Mouse (Mus musculus) right cerebral cortex, postnatal 4 days (tissue): ENCODE data around the gene Jarid2.
"Not testable (repeated sequence)": the region's sequence is repeated elsewhere in the genome, so short reads cannot be mapped to it uniquely, and the experiment has no call there.

Experiments used
- DNase-seq: peaks from one replicate; pipeline ENCODE4 v3.0.0-alpha.2; 2022

Jarid2 gene

DNA sequence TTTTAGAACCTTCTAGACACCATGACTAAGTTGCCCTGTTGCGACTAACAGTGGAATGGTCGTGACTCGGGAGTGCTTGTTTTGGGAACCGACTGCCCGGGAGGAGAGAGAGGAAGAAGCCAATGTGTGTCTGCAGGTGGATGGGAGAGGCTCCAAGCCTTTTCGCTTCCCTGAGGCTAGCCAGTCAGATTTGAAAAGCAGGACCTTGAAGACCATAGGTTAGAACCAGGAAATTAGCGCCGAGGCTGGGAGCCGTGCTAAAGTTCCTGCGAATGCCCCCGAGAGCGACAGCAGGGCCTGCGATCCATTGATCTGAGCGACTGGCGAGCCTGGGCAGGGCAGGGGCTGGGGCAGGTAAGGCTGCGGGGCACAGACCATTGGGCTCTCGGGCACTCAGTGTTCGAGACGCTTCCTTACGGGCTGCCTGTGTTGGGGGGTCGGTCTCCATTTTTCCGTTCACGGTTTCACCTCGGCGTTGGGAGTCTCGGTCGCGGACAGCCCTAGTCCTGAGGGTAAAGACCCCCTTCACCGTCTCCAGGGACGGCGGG, at the start of gene Jarid2:
Gene Jarid2, plus strand, starts transcription at position 51 of the 548 bp plus-strand sequence.
- DNase-seq = peak; percentile 30

GRCm38 (mm10) chr13:44681051-44681450, 48.2 kb upstream of the Jarid2 start:
- no peak for DNase-seq

DNA sequence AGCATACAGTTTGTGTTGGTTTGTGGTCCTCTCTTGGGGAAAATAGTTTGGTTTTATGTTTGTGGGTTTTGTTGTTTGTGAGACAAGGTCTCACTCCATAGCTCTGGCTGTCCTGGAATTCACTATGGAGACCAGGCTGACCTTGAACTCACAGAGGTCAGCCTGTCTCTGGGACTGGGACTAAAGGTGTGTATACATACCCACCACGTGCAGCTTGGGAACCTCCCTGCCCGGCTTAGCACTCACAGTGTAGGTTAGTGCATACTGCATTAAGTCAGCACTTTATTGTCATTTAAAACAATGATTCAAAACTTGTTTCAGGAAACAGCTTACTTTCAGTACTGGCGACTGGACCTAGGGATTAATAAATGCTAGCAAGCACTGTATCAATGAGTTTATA, 41.1 kb upstream of the Jarid2 start:
- no peak for DNase-seq

GRCm38 (mm10) chr13:44697628-44698027, 31.6 kb upstream of the Jarid2 start:
- no peak for DNase-seq

DNA sequence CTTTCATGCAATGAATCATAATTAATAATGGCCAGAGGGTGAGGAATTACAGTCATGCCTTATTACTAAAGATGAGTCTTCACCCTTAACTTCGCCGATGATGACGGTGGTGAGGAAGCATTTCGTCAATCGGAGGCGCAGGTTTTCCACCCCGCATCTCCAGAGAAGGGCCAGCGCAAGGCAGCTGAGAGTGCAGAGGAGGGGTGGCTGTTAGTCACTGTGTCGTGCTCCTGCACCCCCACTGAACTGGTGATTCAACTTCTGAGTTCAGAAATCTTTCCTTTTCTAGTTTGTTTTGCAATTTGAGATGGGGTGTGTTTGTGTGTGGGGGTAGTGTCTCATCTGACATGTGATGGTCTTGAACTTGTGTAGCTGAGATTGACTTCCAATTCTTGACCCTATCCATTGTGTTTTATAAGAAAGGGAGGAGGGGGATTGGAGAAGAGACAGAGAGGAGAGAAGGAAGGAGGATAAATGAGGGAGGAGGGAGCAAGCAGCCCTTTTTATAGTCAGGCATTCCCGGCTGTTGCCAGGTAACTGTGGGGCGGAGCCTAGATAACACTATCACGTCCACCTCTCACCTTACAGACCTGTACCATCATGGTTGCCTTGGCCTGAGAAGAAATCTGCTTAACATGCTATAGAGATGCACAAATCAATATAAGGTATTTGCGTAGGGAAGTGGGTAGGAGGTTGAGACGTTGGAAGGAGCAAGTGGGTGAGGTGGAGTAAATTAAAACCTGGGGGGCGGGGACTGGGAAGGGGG, 25.1 kb upstream of the Jarid2 start:
- no peak for DNase-seq

DNA sequence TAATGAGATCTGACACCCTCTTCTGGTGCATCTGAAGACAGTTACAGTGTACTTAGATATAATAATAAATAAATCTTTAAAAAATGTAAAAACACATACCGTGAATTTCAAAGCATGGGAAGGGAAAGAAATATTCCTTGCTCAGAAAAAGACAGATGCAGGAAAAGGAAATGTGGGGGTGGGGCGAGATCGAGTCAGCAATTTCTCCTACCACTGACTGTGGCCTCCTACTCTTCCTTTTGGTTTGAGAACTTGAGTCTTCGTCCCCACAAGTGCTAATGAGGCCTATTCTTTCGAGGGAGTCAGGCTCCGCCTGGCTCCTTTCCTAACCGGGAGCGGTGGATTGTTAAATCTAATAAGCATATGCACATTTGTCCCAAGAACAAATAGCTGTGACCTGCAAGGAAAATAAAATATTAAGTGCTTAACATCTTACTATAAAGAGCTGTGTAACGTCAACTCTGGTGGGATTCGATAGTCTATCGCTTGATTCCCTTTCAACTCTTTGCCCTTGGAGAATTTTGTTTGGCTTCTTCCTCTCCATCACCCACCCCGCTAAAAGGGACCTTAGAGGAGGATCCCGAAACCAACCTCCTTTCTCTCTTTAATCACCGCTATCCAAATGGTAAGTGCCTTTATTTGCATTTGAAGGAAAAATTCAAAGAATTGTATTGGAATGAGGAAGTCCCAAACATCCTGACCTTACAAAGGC, 24.1 kb upstream of the Jarid2 start:
- no peak for DNase-seq

GRCm38 (mm10) chr13:44705743-44706044, 23.6 kb upstream of the Jarid2 start:
- DNase-seq = no peak

- no peak for DNase-seq
These were observed 22.9 kb upstream of the Jarid2 start for GRCm38 (mm10) chr13:44706206-44706915.

DNA sequence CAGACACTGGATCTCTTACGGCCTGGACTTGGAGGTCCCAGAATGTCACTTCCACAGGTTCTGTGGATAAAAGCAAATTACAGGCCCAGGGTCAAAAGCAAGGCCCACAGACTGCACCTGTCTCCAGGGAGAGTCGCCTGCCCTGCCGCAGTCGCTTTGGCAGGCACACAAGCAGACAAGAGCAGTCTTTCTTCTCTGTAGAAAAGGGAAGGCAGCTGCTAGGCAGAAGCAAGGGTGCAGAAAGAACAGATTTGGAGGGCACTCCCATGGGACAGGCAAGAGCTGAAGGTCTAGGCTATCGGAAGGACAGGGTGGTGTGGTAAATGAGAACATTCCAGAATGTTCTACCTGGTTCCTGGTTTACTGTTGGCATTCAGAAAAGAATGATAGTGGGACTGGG, 22.1 kb upstream of the Jarid2 start:
- DNase-seq = no peak

GRCm38 (mm10) chr13:44708336-44709017, 20.8 kb upstream of the Jarid2 start:
- DNase-seq = no peak

GRCm38 (mm10) chr13:44709747-44710480, 19.4 kb upstream of the Jarid2 start:
- no peak for DNase-seq

GRCm38 (mm10) chr13:44711062-44711461, 18.2 kb upstream of the Jarid2 start:
- DNase-seq = no peak

DNA sequence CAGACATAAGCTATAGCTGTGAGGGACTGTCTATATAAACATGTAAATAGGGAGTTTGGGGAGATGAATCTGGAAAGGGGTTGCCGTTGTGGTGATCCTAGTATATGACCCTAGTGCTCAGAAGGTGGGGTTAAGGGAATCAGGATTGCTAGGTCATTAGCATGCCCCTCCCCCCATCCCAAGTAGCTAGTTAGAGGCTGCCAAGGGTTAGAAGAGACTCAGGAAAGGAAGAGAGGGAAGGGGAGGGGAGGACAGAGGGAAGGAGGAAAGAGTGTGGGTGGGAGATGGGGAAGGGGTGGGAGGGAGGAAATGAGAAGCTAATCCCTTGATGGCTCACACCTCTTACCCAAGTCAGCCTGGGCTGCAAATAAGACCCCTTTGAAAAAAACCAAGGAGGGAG, 17.4 kb upstream of the Jarid2 start:
- DNase-seq = no peak

DNA sequence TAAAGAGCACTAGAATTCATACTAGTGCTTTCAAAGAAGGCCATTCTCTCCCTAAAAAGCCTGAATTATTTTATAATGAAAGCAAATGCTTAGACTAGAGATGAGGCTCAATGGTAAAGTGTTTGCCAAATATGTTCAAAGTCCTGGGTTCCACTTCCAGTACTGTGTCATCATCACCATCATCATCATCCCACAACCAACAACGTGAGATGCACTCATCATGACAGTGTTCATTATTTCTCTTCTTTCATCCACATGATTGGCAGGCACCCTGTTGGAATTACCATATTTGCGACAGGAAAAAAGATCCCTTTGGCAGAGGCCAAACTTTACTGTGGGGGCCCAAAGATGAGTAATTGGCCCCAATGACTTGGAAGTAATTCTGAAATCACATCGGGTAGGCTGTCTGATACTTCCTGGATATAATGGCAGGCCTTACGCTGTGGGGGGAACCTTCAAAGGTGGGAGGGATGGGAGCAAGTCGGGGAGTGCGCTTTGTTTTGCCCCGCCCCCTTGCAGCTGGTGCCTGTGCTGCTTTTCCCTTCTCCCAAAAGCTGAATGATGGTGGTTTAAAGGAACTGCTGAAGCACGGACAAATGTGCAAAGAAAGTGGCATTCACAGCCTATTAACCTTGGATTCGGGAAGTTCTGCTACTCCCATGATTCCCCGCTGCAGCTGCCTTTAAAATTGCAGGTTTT, 13.9 kb upstream of the Jarid2 start:
- DNase-seq = no peak

- DNase-seq = no peak
These were observed 11.4 kb upstream of the Jarid2 start for GRCm38 (mm10) chr13:44717838-44718237.

GRCm38 (mm10) chr13:44718465-44718864, 10.8 kb upstream of the Jarid2 start:
- DNase-seq = not testable (repeated sequence)

- no peak for DNase-seq
These were observed 9.2 kb upstream of the Jarid2 start for GRCm38 (mm10) chr13:44720094-44720493.

DNA sequence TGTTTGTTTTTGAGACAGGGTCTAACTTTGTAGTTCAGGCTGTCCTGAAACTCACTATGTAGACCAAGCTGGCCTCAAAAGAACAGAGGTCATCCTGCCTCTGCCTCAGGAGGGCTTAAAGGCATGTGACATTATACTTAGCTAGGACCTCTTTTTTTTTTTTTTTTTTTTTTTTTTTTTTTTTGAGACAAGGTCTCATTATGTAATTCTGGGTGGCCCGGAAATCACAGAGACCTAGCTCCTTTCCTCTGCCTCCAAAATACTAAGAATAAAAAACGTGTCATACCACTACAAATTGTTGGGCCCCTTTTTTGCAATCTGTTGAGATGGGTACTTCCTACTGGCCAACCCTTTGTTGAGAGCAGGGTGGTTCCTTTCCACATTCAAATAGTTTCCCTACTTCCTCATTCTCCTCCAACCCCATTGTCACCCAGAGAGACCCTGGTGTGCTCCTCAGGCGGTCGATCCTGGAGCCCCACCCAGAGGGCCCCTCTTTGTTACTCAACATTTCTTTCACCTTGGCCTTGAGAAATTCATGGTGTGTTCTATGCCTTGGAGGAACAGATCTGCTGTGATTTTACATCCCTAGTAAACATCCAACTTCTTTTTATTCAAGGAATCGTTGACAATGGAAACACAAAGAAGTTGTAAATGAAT, 7.3 kb upstream of the Jarid2 start:
- no peak for DNase-seq

DNA sequence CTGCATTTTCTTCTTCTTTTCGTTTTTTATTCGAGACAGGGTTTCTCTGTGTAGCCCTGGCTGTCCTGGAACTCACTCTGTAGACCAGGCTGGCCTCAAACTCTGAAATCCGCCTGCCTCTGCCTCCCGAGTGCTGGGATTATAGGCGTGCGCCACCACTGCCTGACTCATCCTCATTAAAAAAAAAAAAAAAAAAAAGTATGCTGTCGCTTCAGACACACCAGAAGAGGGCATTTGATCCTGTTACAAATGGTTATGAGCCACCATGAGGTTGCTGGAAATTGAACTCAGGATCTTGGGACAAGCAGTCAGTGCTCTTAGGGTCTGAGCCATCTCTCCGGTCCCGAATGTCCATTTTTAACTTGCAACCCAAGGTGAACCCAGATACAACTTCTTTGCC, 5.8 kb upstream of the Jarid2 start:
- not testable (repeated sequence) for DNase-seq

- no peak for DNase-seq
These were observed 961 bp upstream of the Jarid2 start for GRCm38 (mm10) chr13:44728145-44728880.
